Mouse (Mus musculus) neural tube, embryonic 14.5 days (tissue): Measurements from ENCODE around the gene Slc50a1. TPM values are rescaled to one million over a fixed set of nuclear protein-coding genes. Genes with fewer than 3 reads are reported as not detected.

ENCODE experiments used
- ATAC-seq: fragments of 200-750 bp; cut with Nextera tagmentation; 2 replicates; pipeline ENCODE4 v1.8.0; 2017; ENCODE audit warnings: low read depth, mild to moderate bottlenecking, moderate TSS enrichment, moderate library complexity
- H3K27ac ChIP-seq: fragments of 300-500 bp; sonication (generic); 2 replicates; pipeline ENCODE4 v1.5.1; 2014; ENCODE audit warnings: low read depth, mild to moderate bottlenecking, control low read depth, low read length, moderate library complexity, mixed read lengths
- H3K27me3 ChIP-seq: fragments of 300-500 bp; sonication (generic); 2 replicates; pipeline ENCODE4 v1.6.1; 2014; ENCODE audit warnings: low read length; ENCODE audit not compliant: control insufficient read depth, insufficient read depth
- H3K36me3 ChIP-seq: fragments of 300-500 bp; sonication (generic); 2 replicates; pipeline ENCODE4 v1.6.1; 2014; ENCODE audit warnings: low read length, mixed read lengths; ENCODE audit not compliant: control insufficient read depth, insufficient read depth
- H3K4me1 ChIP-seq: fragments of 300-500 bp; sonication (generic); 2 replicates; pipeline ENCODE4 v1.6.1; 2014; ENCODE audit warnings: low read length; ENCODE audit not compliant: control insufficient read depth, insufficient read depth
- H3K4me2 ChIP-seq: fragments of 300-500 bp; sonication (generic); 2 replicates; pipeline ENCODE4 v1.6.1; 2014; ENCODE audit warnings: mild to moderate bottlenecking, low read depth, low read length, control low read depth
- H3K4me3 ChIP-seq: fragments of 300-500 bp; sonication (generic); 2 replicates; pipeline ENCODE4 v1.5.1; 2014; ENCODE audit warnings: low read depth, low read length, control low read depth, mixed read lengths
- H3K9ac ChIP-seq: fragments of 300-500 bp; sonication (generic); replicated peaks from 2 replicates; pipeline ENCODE4 v1.6.1; 2014; ENCODE audit warnings: low read depth, mild to moderate bottlenecking, control low read depth, low read length, mixed read lengths
- H3K9me3 ChIP-seq: fragments of 300-500 bp; sonication (generic); 2 replicates; pipeline ENCODE4 v1.6.1; 2016; ENCODE audit warnings: low read length; ENCODE audit not compliant: control insufficient read depth
- WGBS: fragments of 180-500 bp; shearing (Covaris S2); extraction: QIAGEN DNeasy Blood & Tissue Kit; methylation state at CpG from one replicate; pipeline ENCODE4 v1.1.7; 2014; 5-methylcytosine and 5-hydroxymethylcytosine counted together
- polyA plus RNA-seq: library from polyadenylated mRNA; unstranded; fragments of >200 nt; fragmentation: Nextera tagmentation; extraction: Ambion mirVana; gene quantifications from 2 replicates; pipeline ENCODE4 v1.2.1, GENCODE M21; 2014

Gene Slc50a1
- polyA plus RNA-seq: 36.7 and 39.8 TPM in 2 replicates

DNA sequence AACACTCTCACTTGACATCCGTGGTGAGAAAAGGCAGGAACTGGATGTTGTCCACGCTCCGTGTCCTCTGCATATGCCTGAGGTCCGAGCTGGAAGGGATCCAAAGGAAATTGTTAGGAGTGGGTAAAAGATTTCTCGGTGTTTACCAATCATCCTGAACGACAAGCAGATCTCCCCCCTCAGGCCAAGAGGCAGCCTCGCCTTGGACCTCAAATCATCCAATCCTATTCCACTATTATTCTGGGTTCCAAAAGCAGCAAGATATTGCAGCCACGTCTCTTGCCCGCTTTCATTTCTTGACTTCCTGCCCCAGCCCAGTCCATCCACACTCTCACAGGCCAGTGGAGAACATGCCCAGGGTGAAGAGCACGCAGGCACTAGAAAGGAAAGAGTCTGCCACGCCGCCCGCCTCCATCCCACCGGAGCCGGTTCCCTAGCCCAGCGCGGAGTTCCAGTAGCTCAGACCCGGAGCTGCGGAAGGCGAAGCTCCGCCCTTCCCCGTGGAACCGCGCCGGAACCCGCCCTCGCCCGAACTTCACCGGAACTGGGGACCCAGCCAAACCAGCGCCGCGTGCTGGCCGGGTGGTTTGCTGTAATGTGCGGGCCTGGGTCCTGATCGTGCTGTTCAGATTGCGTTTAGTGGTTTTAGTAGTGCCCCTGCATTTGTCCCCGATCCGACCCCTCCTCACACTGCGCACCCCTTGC is at the start of gene Slc50a1:
TSS of gene Slc50a1 (minus strand) at position 520 of the 705 bp plus-strand sequence.
- Histone ChIP-seq H3K4me2 (peak within 1 kb of the TSS; percentile 86), H3K4me1 (peaks cover 15% of the 10 kb centered on the region), H3K27ac (peak within 1 kb of the TSS; percentile 74), H3K4me3 (peak within 1 kb of the TSS; percentile 56), H3K9me3 (no peaks in the 10 kb centered on the region), H3K9ac (peak within 1 kb of the TSS; percentile 71), H3K36me3 (no peaks in the 10 kb centered on the region), H3K27me3 (no peaks in the 10 kb centered on the region)
- 3% methylated on average over 39 of the region's 39 CpGs for WGBS
- peak; percentile 54 for ATAC-seq

- WGBS: 3% methylated on average over 58 of the region's 58 CpGs
These were observed 49.4 kb upstream of the Slc50a1 start for GRCm38 (mm10) chr3:89319591-89320350.

DNA sequence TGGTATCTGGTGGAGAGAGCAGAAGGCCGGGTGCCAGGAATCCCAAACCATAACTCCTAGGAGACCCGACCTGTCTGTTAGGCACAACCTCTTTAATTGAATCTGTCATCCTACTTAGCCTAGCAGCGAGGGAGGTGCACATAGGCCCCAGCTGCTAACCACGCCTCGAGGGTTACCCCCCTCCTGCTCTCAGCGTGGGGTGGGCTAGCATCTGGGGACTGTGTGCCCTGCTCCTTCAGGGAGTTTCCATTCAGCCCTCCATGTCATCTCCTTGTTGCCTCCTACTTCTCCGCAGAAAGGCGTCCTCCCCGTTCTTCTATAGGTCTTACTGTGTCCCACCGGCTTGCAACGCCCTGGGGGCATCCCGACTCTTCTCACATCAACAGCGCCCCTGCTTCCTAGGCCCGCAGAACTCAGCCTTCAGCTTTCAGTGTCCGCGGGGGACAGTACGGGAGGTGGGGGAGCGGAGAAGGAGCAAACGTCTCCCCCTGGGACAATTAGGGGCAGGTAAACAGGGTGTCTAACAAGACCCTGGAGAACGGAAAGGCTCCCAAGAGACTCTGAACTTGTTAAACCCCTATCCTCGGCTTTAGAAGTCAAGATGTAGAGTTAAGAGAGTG is 48.7 kb upstream of the Slc50a1 start:
- Histone ChIP-seq H3K4me1 (peaks cover 52% of the 10 kb centered on the region), H3K4me3 (peak overlapping the region; percentile 78), H3K36me3 (peaks cover 10% of the 10 kb centered on the region), H3K4me2 (peak overlapping the region; percentile 86), H3K27ac (peak overlapping the region; percentile 98), H3K9ac (peak overlapping the region; percentile 97; the same call in 1 of the 2 replicates), H3K27me3 (peaks cover 3% of the 10 kb centered on the region; the same call in 1 of the 2 replicates), H3K9me3 (no peaks in the 10 kb centered on the region)
- WGBS: 4% methylated on average over 21 of the region's 21 CpGs
- no peak for ATAC-seq

More at GRCm38 (mm10) chr3:89319591-89320350, 49.4 kb upstream of the Slc50a1 start:
- H3K27ac ChIP-seq: peak overlapping the region; percentile 98
- peak overlapping the region; percentile 78 for H3K4me3 ChIP-seq
- peak overlapping the region; percentile 86 for H3K4me2 ChIP-seq
- peaks cover 4% of the 10 kb centered on the region; the same call in 1 of the 2 replicates for H3K36me3 ChIP-seq
- ATAC-seq: no peak
- peaks cover 3% of the 10 kb centered on the region; the same call in 1 of the 2 replicates for H3K27me3 ChIP-seq
- H3K4me1 ChIP-seq: peaks cover 52% of the 10 kb centered on the region
- peak overlapping the region; percentile 97 for H3K9ac ChIP-seq
- H3K9me3 ChIP-seq: no peaks in the 10 kb centered on the region

DNA sequence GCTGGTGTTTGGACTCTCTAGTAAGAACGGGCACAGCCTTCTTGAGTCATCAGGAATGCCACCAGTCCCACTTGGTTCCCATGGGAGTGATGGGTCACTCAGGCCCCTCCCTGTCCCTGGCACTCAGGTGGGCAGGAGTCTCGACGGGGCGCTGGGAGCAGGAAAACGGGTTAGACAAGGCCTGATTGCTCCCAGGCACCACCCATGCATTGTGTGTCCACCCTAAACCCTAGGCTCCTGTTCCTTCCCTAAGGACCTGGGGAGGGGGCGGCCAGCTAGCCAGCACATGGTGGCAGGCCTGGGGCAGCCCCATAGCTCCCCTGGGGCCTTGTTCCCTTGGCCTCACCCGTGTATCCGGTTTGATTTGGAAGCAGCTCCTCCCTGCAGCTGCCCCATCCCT is 47.9 kb upstream of the Slc50a1 start:
- no peak for ATAC-seq
- Histone ChIP-seq H3K9me3 (no peaks in the 10 kb centered on the region), H3K36me3 (peaks cover 13% of the 10 kb centered on the region), H3K4me3 (no peak overlapping the region), H3K4me1 (peaks cover 52% of the 10 kb centered on the region), H3K27ac (no peak overlapping the region), H3K9ac (no peak overlapping the region), H3K27me3 (peaks cover 3% of the 10 kb centered on the region; the same call in 1 of the 2 replicates), H3K4me2 (peak overlapping the region; percentile 18; the same call in 1 of the 2 replicates)
- WGBS: 63% methylated on average over 8 of the region's 8 CpGs

DNA sequence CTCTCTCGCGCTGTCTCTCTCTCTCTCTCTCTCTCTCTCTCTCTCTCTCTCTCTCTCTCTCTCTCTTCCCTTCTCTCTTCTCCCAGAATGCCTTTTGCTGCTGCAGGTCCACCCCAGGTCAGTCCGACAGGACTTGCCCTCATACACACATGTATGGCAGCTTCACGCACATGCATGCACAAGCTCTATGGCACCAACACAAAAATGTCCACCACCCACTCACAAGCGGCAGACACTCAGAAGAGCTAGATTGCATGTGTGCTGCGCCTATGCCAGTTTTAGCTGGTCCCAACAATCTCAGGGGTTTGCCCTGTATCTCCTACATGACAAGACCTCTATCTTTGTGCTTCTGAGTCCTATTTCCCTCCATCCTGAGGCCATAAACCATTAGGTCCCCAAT is 46.9 kb upstream of the Slc50a1 start:
- Histone ChIP-seq H3K4me1 (peaks cover 46% of the 10 kb centered on the region), H3K4me2 (no peak overlapping the region; the same call in 1 of the 2 replicates), H3K9ac (no peak overlapping the region), H3K27me3 (no peaks in the 10 kb centered on the region), H3K9me3 (no peaks in the 10 kb centered on the region), H3K27ac (no peak overlapping the region), H3K4me3 (no peak overlapping the region), H3K36me3 (peaks cover 17% of the 10 kb centered on the region)
- ATAC-seq: no peak
- WGBS: 51% methylated on average over 6 of the region's 6 CpGs

GRCm38 (mm10) chr3:89316833-89317232 is 46.5 kb upstream of the Slc50a1 start:
- H3K27ac ChIP-seq: no peak overlapping the region
- H3K36me3 ChIP-seq: peaks cover 17% of the 10 kb centered on the region
- WGBS: 0% methylated on average over 4 of the region's 4 CpGs
- H3K27me3 ChIP-seq: no peaks in the 10 kb centered on the region
- peak; percentile 16; the same call in 1 of the 2 replicates for ATAC-seq
- H3K9ac ChIP-seq: no peak overlapping the region
- H3K4me1 ChIP-seq: peaks cover 46% of the 10 kb centered on the region
- H3K4me2 ChIP-seq: no peak overlapping the region; the same call in 1 of the 2 replicates
- H3K9me3 ChIP-seq: no peaks in the 10 kb centered on the region
- H3K4me3 ChIP-seq: no peak overlapping the region

- H3K4me2 ChIP-seq: peak overlapping the region; percentile 30; the same call in 1 of the 2 replicates
- no peaks in the 10 kb centered on the region for H3K27me3 ChIP-seq
- no peak overlapping the region for H3K9ac ChIP-seq
- peak overlapping the region; percentile 1; the same call in 1 of the 2 replicates for H3K4me3 ChIP-seq
- H3K9me3 ChIP-seq: no peaks in the 10 kb centered on the region
- peaks cover 45% of the 10 kb centered on the region for H3K4me1 ChIP-seq
- peaks cover 17% of the 10 kb centered on the region for H3K36me3 ChIP-seq
- no peak for ATAC-seq
- WGBS: 11% methylated on average over 37 of the region's 40 CpGs
- no peak overlapping the region for H3K27ac ChIP-seq
These were observed 45.8 kb upstream of the Slc50a1 start for GRCm38 (mm10) chr3:89315930-89316831.
